ENCODE assay signal across 20 mouse cellular contexts in the genomic region with DNA sequence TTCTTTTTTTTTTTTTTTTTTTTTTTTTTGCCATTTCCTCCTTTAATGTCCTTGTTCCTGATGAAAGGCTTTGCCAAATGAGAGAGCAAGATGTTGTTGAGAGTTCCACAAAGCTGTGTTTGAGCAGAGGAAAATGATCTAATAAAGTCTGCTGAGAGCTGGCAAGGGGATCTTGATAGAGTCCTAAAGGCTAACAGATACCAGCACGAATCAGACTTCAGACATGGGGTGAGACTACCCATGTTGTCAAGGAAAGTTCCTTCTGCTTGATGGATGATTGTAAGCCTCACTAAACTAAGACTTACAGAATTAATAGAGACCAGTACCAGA.
"Had no signal": no experiment of that assay in that cellular context is flagged by ENCODE, and none has a peak within 500 bp of the region (broad histone marks: within the 10 kb centered on the region; RNA-seq: fewer than 3 reads in every experiment).

No protein-coding gene starts in this region.

- H3K27ac ChIP-seq: hindbrain, postnatal 0 days; limb, embryonic 12.5 days; limb, embryonic 15.5 days; liver, embryonic 14.5 days; midbrain, embryonic 15.5 days; neural tube, embryonic 12.5 days; neural tube, embryonic 15.5 days had no signal

- H3K9ac ChIP-seq: limb, embryonic 12.5 days; limb, embryonic 15.5 days; liver, embryonic 14.5 days; liver, postnatal 0 days; midbrain, embryonic 15.5 days; neural tube, embryonic 12.5 days; neural tube, embryonic 15.5 days had no signal

- H3K4me2 ChIP-seq: limb, embryonic 12.5 days; limb, embryonic 15.5 days; liver, embryonic 11.5 days; midbrain, embryonic 11.5 days; midbrain, embryonic 15.5 days; neural tube, embryonic 12.5 days; neural tube, embryonic 15.5 days had no signal

- H3K9me3 ChIP-seq: limb, embryonic 12.5 days; limb, embryonic 15.5 days; midbrain, embryonic 15.5 days; neural tube, embryonic 12.5 days; neural tube, embryonic 15.5 days had no signal

- ATAC-seq: hindbrain, postnatal 0 days; inflammation-experienced regulatory T-cells, adult 6 months; liver, postnatal 0 days; midbrain, embryonic 15.5 days had no signal

- H3K4me3 ChIP-seq: limb, embryonic 12.5 days; limb, embryonic 15.5 days; midbrain, embryonic 15.5 days; neural tube, embryonic 12.5 days; neural tube, embryonic 15.5 days had no signal

- H3K27me3 ChIP-seq: limb, embryonic 12.5 days; limb, embryonic 15.5 days; midbrain, embryonic 15.5 days; neural tube, embryonic 12.5 days; neural tube, embryonic 15.5 days had no signal

- H3K4me1 ChIP-seq: limb, embryonic 12.5 days; limb, embryonic 15.5 days; midbrain, embryonic 15.5 days; neural tube, embryonic 12.5 days; neural tube, embryonic 15.5 days had no signal

- DNase-seq: kidney, adult 2 months; kidney, postnatal 10 days; kidney, postnatal 36 days; left cerebral cortex, postnatal 4 days; liver, postnatal 0 days; lung, postnatal 36 days; right cerebral cortex, adult 18-20 months; right cerebral cortex, postnatal 14 days; right cerebral cortex, postnatal 4 days; thymus, postnatal 25 days had no signal

- H3K36me3 ChIP-seq: limb, embryonic 12.5 days; limb, embryonic 15.5 days; midbrain, embryonic 15.5 days; neural tube, embryonic 12.5 days; neural tube, embryonic 15.5 days had no signal
